Mouse (Mus musculus) CD4-positive, CD25-positive, alpha-beta regulatory T cell, adult 2 months (primary cell): ENCODE data around the gene Sgms2.

Experiments used
- DNase-seq: peaks from one replicate; pipeline ENCODE4 v3.0.0-alpha.2; 2012; ENCODE audit warnings: low read depth, low spot score

Sgms2 gene

DNA sequence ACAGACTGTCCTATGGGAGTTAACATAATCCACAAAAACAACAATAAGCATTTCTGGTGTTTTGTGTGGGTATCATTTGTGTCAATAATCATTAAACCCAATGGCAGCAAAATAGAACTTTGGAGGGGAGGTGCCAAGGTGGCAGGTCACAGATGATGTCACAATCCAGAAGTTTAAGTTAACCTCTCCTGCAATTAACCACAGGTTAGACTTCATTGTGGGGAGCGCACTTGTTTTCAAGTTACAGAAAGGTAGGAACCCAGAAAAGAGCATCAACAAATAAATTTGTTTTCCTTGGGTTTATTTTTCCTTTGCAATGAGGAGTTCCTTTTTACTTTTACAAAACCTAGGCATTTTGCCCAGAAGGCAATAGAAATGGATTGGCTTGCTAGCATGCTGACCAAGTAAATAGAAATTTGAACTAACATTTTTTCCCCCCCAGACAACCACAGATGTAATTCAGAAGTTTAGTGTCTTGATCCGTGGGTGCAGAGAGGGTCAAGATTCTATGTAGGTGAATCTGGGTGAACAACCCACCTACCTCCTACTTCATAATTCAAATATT is at the start of gene Sgms2:
TSS of gene Sgms2 (minus strand) at position 51 of the 565 bp plus-strand sequence.
- DNase-seq = no peak

GRCm38 (mm10) chr3:131525229-131525628 is 34.0 kb upstream of the Sgms2 start:
- DNase-seq = no peak

DNA sequence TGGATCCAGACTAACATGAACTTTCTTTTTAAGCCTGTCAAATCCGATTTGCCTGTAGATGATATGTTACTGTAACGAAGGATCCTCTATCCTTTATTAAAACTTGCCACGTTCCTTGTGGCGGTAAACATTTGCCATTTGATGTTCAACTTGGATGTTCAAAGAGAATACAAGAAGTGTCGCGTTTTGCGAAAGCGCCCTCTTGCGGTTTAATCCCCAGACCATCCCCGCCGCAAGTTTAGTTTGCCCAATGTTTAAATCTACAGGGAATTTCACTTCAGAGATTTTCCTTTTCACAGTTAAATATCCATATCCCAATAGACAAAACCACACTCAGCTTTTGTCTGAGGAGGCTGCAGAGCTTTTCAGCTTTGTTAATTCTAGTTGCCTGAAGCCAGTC is 33.6 kb upstream of the Sgms2 start:
- peak; percentile 49 for DNase-seq

GRCm38 (mm10) chr3:131524210-131524609 is 33.0 kb upstream of the Sgms2 start:
- DNase-seq = no peak

- DNase-seq = no peak
Observed at GRCm38 (mm10) chr3:131523749-131524148, 32.5 kb upstream of the Sgms2 start.

DNA sequence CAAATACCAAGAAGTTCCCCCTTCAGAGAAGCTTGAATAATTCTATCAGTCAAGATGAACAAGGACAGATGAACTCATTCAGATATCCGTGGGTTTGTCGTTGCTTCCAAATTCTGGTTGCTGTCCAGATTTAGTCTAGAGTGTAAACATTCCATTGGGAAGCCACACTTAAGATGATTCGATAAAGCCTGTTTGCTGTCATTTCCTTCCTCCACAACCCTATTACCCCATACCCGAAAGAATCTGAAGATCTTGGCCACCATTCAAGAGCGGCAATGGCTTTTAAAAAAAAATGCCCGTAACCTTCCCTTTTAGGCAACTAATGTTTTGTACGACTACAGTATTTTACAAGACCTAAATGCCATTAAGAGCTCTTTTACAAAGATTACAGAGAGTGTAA is 31.0 kb upstream of the Sgms2 start:
- no peak for DNase-seq

DNA sequence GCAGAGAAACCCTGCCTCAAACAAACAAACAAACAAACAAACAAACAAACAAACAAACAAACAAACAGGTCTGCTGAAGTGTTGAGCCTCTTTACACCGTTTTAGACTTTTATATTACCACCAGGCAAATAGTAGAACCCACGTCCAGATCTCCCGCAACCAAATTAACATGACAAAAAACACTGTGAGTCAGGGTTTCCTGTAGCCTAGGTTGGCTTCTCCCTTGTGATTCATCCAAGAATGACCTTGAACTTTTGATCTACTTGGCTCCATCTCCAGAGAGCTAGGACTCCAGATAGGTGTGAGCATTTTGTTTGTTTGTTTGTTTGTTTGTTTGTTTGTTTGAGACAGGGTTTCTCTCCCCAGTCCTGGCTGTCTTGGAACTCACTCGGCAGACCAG is 30.0 kb upstream of the Sgms2 start:
- DNase-seq = no peak

DNA sequence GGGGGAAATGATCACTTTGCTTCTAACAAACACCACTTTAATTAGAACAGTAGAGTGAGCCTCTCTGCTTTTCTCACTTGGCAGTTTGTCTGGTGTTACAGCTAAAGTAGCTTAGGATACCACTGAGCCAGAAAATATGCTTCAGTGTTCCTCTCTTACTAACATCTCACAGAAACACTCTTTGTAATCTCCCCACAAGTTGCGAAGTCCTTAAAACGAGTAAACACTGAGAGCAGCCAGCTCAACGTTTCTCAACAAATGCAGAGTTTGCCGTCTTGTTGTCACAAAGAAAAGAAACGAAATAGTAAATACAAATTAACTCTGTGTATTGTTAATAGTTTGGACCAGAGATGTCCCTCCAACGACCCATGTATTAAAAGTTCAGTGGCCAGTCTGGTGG is 26.5 kb upstream of the Sgms2 start:
- no peak for DNase-seq

- no peak for DNase-seq
Observed at GRCm38 (mm10) chr3:131516332-131516999, 25.3 kb upstream of the Sgms2 start.

DNA sequence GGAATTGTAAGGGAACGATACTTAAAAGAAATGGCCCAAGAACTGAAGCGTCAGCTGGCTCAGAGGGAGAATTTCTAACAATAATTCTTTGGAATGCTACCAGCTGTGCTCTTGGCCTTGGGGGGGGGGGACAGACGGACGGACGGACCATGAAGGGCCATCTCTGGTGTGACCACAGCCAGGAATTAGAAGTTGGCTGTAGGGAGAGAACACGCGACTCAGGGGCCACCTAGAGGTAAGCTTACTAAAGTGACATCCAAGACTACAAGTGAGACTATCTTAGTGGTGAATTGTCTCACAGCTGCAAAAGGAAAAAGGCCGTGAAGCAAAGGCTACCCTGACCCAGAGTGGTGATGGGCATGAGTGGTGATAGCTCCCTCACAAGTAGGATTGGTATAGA is 20.4 kb upstream of the Sgms2 start:
- DNase-seq = no peak

GRCm38 (mm10) chr3:131508024-131508423 is 16.8 kb upstream of the Sgms2 start:
- DNase-seq = no peak

DNA sequence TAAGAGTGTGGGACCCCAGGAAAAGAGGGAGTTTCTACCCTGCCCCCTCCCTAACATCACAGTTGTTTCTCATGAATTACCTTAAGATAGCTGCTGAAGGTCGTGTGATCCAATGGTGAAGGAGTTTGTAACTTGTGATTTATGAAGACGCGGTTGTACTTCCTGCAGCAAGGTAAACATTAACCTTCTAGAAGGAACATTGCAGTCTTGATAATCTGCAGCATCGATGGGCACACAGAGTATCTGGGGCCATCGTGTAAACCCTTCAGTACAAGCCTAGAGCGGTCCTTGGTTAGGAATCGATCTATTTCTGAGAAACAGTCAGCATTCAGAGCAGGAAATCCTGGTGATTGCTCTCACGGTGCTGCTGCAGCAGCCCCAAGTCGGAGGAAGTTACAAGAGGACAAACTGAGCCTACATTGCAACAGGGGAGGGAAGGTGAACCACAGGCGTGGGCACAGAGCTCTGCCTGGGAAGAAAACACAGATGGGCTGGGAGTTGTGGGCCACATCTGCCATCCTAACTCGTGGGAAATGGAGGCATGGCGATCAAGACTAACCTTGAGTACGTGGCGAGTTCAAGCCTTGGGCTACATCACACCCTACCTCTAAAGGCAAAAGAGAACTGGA is 13.5 kb upstream of the Sgms2 start:
- no peak for DNase-seq

- no peak for DNase-seq
Observed at GRCm38 (mm10) chr3:131501677-131502370, 10.6 kb upstream of the Sgms2 start.

- no peak for DNase-seq
Observed at GRCm38 (mm10) chr3:131499651-131500050, 8.4 kb upstream of the Sgms2 start.

- no peak for DNase-seq
Observed at GRCm38 (mm10) chr3:131496506-131497122, 5.4 kb upstream of the Sgms2 start.

GRCm38 (mm10) chr3:131495076-131495475 is 3.9 kb upstream of the Sgms2 start:
- no peak for DNase-seq

GRCm38 (mm10) chr3:131493194-131493593 is 2.0 kb upstream of the Sgms2 start:
- no peak for DNase-seq

DNA sequence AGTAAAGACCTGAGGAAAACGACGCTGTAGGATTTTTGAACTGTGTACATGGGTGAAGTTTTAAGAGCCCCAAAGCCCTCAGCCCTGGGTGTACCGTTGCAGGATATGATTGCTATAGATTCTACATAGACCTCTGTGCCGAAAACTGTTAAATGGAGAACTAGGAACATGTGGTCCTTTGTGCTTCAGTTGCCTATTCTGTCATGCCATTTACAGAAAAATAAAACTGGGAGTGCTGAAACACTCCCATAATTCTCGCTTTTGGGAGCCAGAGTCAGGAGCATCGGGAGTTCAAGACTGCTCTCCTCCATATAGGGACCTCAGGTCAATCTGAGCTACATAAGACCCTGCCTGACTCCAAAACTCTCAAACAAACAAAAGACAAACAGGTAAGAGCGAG is 769 bp upstream of the Sgms2 start:
- DNase-seq = no peak

- peak; percentile 8 for DNase-seq
Observed at GRCm38 (mm10) chr3:131490143-131490908, 885 bp downstream of the Sgms2 start.

- peak; percentile 3 for DNase-seq
Observed at GRCm38 (mm10) chr3:131489657-131490142, 1.5 kb downstream of the Sgms2 start.

GRCm38 (mm10) chr3:131488969-131489368 is 2.2 kb downstream of the Sgms2 start:
- no peak for DNase-seq
